Mouse (Mus musculus) E14TG2a.4 (cell line): ENCODE measurements around the gene Mycl.

Source experiments
- CTCF ChIP-seq: conservative IDR thresholded peaks from 2 replicates; pipeline ENCODE4 v1.5.1; 2014; ENCODE audit warnings: low read length
- NANOG ChIP-seq: IDR thresholded peaks from 2 replicates; pipeline ENCODE4 v1.6.1; 2014; ENCODE audit warnings: borderline replicate concordance, low read length, mixed read lengths
- POU5F1 ChIP-seq: IDR thresholded peaks from 2 replicates; pipeline ENCODE4 v1.6.1; 2014; ENCODE audit warnings: low read length, borderline replicate concordance

DNA sequence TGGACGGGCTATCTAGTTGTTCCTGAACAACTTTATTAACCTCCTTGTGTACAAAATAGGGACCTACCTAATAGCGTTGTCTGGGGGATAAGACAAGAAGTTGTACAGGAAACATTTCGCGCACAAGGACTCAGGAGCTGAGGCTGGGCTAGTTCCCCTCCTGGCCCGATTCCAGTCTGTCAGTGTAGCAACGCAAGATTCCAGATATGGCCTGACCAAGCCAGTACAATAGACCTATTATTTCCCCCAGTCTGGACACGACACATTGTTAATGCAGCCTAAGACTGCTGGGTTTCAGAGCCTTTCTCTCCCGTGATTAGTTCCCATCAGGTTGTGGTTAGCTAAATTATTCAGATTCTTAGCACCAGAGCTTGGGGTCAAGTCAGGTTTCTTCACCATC is 32.7 kb upstream of the Mycl start:
- TF ChIP-seq NANOG, result no peak
- no peak for TF ChIP-seq CTCF
- TF ChIP-seq POU5F1, result no peak
